Mouse (Mus musculus): ENCODE results near the gene Gapt.

DNA sequence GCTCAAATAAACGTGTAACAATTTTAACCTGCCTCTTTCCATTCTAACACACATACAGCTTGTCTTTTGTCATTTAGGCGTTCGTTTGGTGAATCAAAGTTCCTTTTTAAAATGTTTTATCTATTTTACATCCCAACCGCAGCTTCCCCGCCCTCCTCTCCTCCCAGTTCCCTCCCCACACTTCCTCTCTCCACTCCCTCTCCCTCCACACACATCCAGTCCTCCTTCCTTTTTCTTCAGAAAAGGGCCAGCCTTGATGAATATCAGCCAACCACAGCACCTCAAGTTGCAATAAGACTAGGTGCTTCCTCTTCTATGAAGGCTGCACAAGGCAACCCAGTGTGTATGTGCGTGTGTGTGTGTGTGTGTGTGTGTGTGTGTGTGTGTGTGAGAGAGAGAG is 27.5 kb upstream of the Gapt start:
- TF ChIP-seq FLI1 (IDR thresholded peaks at IDR 0.05; ENCODE audit: low read length), result no peak
- no peak for TF ChIP-seq GATA1 (IDR thresholded peaks at IDR 0.05; ENCODE audit: borderline replicate concordance, low read length)

All from megakaryocyte, embryonic 14.5 days (primary cell).